Mouse (Mus musculus): ENCODE measurements around the gene Gab1.

The Gab1 gene

GRCm38 (mm10) chr8:80840090-80840489 is 40.2 kb downstream of the Gab1 start:
- no peak for DNase-seq

GRCm38 (mm10) chr8:80838199-80838598 is 42.1 kb downstream of the Gab1 start:
- DNase-seq, result no peak

GRCm38 (mm10) chr8:80835401-80835800 is 44.9 kb downstream of the Gab1 start:
- DNase-seq, result no peak

GRCm38 (mm10) chr8:80834443-80834842 is 45.9 kb downstream of the Gab1 start:
- DNase-seq, result no peak

- DNase-seq, result no peak
Measured at GRCm38 (mm10) chr8:80832534-80832933, 47.8 kb downstream of the Gab1 start.

GRCm38 (mm10) chr8:80831876-80832524 is 48.3 kb downstream of the Gab1 start:
- DNase-seq, result no peak

- DNase-seq, result no peak
Measured at GRCm38 (mm10) chr8:80830724-80831566, 49.4 kb downstream of the Gab1 start.

GRCm38 (mm10) chr8:80830141-80830540 is 50.2 kb downstream of the Gab1 start:
- no peak for DNase-seq

GRCm38 (mm10) chr8:80826996-80827395 is 53.3 kb downstream of the Gab1 start:
- DNase-seq, result no peak

- DNase-seq, result no peak
Measured at GRCm38 (mm10) chr8:80825136-80825535, 55.2 kb downstream of the Gab1 start.

GRCm38 (mm10) chr8:80824426-80824825 is 55.9 kb downstream of the Gab1 start:
- no peak for DNase-seq

GRCm38 (mm10) chr8:80823250-80823649 is 57.1 kb downstream of the Gab1 start:
- no peak for DNase-seq

GRCm38 (mm10) chr8:80821367-80822225 is 58.7 kb downstream of the Gab1 start:
- DNase-seq, result no peak

GRCm38 (mm10) chr8:80818978-80819377 is 61.3 kb downstream of the Gab1 start:
- no peak for DNase-seq

GRCm38 (mm10) chr8:80817065-80817464 is 63.3 kb downstream of the Gab1 start:
- DNase-seq, result no peak

- no peak for DNase-seq
Measured at GRCm38 (mm10) chr8:80815179-80815578, 65.1 kb downstream of the Gab1 start.

GRCm38 (mm10) chr8:80814087-80814791 is 66.1 kb downstream of the Gab1 start:
- no peak for DNase-seq

GRCm38 (mm10) chr8:80813439-80813838 is 66.9 kb downstream of the Gab1 start:
- DNase-seq, result peak; percentile 19

- no peak for DNase-seq
Measured at GRCm38 (mm10) chr8:80811591-80811991, 68.7 kb downstream of the Gab1 start.

GRCm38 (mm10) chr8:80810916-80811315 is 69.4 kb downstream of the Gab1 start:
- DNase-seq, result no peak

- no peak for DNase-seq
Measured at GRCm38 (mm10) chr8:80810442-80810841, 69.9 kb downstream of the Gab1 start.

- no peak for DNase-seq
Measured at GRCm38 (mm10) chr8:80807807-80808505, 72.4 kb downstream of the Gab1 start.

Measured in thymus, postnatal 14 days (tissue).